9 mouse cellular contexts compared by ENCODE assay signal in the genomic region with DNA sequence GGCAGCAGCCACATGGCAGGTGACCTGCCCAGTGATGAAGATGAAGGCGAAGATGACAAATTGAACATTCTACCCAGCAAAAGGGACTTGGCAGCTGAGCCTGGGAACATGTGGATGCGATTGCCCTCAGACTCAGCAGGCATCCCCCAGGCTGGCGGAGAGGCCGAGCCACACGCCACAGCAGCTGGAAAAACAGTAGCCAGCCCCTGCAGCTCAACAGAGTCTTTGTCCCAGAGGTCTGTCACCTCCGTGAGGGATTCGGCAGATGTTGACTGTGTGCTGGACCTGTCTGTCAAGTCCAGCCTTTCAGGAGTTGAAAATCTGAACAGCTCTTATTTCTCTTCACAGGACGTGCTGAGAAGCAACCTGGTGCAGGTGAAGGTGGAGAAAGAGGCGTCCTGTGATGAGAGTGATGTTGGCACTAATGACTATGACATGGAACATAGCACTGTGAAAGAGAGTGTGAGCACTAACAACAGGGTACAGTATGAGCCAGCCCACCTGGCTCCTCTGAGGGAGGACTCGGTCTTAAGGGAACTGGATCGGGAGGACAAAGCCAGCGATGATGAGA. TPM values are rescaled to one million over a fixed set of nuclear protein-coding genes. Genes with fewer than 3 reads are reported as not detected.
DNase-seq lines count a peak whose midpoint lies in the region; ATAC-seq lines count a peak whose summit lies in the region.
"Had no signal": no experiment of that assay in that cellular context is flagged by ENCODE, and none has a peak within 500 bp of the region (broad histone marks: within the 10 kb centered on the region; RNA-seq: fewer than 3 reads in every experiment).

No protein-coding gene starts in this region.

- H3K9me3 ChIP-seq in forebrain, embryonic 16.5 days (ENCODE audit: control insufficient read depth, low read length), result no peaks in the 10 kb centered on the region
- no peaks in the 10 kb centered on the region for H3K9me3 ChIP-seq in midbrain, embryonic 13.5 days
- H3K9me3 ChIP-seq: heart, embryonic 10.5 days had no signal

- H3K27me3 ChIP-seq in forebrain, embryonic 16.5 days (replicated peaks; ENCODE audit: control insufficient read depth, insufficient read depth, low read length), result no peaks in the 10 kb centered on the region
- H3K27me3 ChIP-seq in midbrain, embryonic 13.5 days, result no peaks in the 10 kb centered on the region

- peaks cover 3% of the 10 kb centered on the region; the same call in 1 of the 2 replicates for H3K36me3 ChIP-seq in forebrain, embryonic 16.5 days (ENCODE audit: control insufficient read depth, insufficient read depth)
- peaks cover 14% of the 10 kb centered on the region for H3K36me3 ChIP-seq in midbrain, embryonic 13.5 days

- 0 out of 2 replicates have a peak, but pooled peaks have one; percentile 18 for ATAC-seq in forebrain, embryonic 16.5 days
- no peak; the same call in 1 of the 2 replicates for ATAC-seq in midbrain, embryonic 13.5 days

- 20% methylated on average over 12 of the region's 12 CpGs for WGBS in forebrain, embryonic 16.5 days
- WGBS in midbrain, embryonic 13.5 days, result 22% methylated on average over 12 of the region's 12 CpGs

- peak overlapping the region; percentile 55 for H3K4me2 ChIP-seq in forebrain, embryonic 16.5 days (ENCODE audit: low read length)
- H3K4me2 ChIP-seq in midbrain, embryonic 13.5 days (replicated peaks), result peak overlapping the region; percentile 82

- peak overlapping the region; percentile 96 for H3K27ac ChIP-seq in forebrain, embryonic 16.5 days (ENCODE audit: low read length)
- peak overlapping the region; percentile 79 for H3K27ac ChIP-seq in midbrain, embryonic 13.5 days
- H3K27ac ChIP-seq: heart, embryonic 10.5 days had no signal

- H3K4me3 ChIP-seq in forebrain, embryonic 16.5 days (replicated peaks; ENCODE audit: low read length), result peak overlapping the region; percentile 53
- peak overlapping the region; percentile 86 for H3K4me3 ChIP-seq in midbrain, embryonic 13.5 days (replicated peaks)
- H3K4me3 ChIP-seq: heart, embryonic 10.5 days had no signal

- peak; percentile 66 for DNase-seq in brain, adult 2 months (ENCODE audit: low read depth, low spot score)
- DNase-seq in cerebellum, postnatal 25 days, result peak; percentile 65 to 75
- DNase-seq in spleen, adult 12 weeks (ENCODE audit: low spot score), result no peak
- no peak for DNase-seq in adipocyte (ENCODE audit: low spot score)
- no peak for DNase-seq in lung, postnatal 4 days
- no peak for DNase-seq in lung, postnatal 25 days (ENCODE audit: low spot score)

- peaks cover 27% of the 10 kb centered on the region for H3K4me1 ChIP-seq in forebrain, embryonic 16.5 days (replicated peaks; ENCODE audit: control insufficient read depth, insufficient read depth, low read length)
- peaks cover 72% of the 10 kb centered on the region for H3K4me1 ChIP-seq in midbrain, embryonic 13.5 days (replicated peaks)

- H3K9ac ChIP-seq in forebrain, embryonic 16.5 days (replicated peaks; ENCODE audit: low read depth, low read length), result peak overlapping the region; percentile 79
- H3K9ac ChIP-seq in midbrain, embryonic 13.5 days (replicated peaks), result peak overlapping the region; percentile 68

RNA-seq across cellular contexts. Expression of gene Zbtb18, which starts 5.5 kb away (rescaled TPM):
- 111 and 146 TPM in 2 replicates for polyA plus RNA-seq in forebrain, embryonic 16.5 days (2015; fragmentation: Nextera tagmentation; extraction: Ambion mirVana)
- 14.0 and 20.6 TPM in 2 replicates for polyA plus RNA-seq in midbrain, embryonic 13.5 days (2015; fragmentation: Nextera tagmentation; extraction: Ambion mirVana)

Comparison
In these comparisons a context has a peak if more than half of its experiments do, and no peak if none do; other contexts are left out.
1. DNase-seq: peak in brain, adult 2 months (single experiment) and cerebellum, postnatal 25 days (2 of 2); none in spleen, adult 12 weeks (single experiment), adipocyte (single experiment), lung, postnatal 4 days (0 of 2) and lung, postnatal 25 days (single experiment).